7 mouse cellular contexts compared by ENCODE assay signal in the genomic region with DNA sequence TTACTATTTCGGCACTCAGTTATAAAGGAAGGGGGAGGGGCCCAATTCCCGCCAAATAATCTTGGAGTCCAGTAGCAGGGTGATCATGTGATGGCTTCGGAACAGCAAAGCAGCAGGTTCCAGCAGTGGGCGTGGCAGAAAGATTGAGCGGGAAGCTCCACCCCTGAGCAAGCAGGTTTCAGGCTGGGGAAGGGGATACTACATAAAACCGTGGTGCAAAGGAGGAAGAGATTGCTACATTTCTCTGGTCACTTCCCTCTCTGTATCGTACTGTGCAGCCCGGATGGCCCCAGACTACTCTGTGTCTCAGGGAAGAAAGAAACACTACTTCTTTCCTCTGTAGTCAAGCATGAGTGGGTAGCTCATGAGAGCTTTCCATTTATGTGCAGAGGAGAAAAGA.
A peak's percentile ranks its signal among the peaks of the same experiment; 100 is the strongest.
DNase-seq lines count a peak whose midpoint lies in the region; ATAC-seq and TF ChIP-seq lines count a peak whose summit lies in the region.
"Not testable (repeated sequence)": the region's sequence is repeated elsewhere in the genome, so short reads cannot be mapped to it uniquely, and the experiment has no call there.

No protein-coding gene starts in this region.

- H3K4me3 ChIP-seq in liver, embryonic 13.5 days (replicated peaks); liver, postnatal 0 days (ENCODE audit: low read depth, low read length): not testable (repeated sequence)

- ATAC-seq in granulocyte monocyte progenitor cell, adult 5-6 weeks (replicated peaks; ENCODE audit: poor library complexity, severe bottlenecking), result peak; percentile 100
- peak; percentile 46 to 56; a peak in 2 of 4 replicates for ATAC-seq in hematopoietic stem cell, adult 5-6 weeks (replicated peaks in 1 of 2; ENCODE audit: insufficient read depth in 1 of 2, low FRiP score in 2 of 2, low TSS enrichment in 1 of 2, low read depth in 1 of 2, poor library complexity in 2 of 2, severe bottlenecking in 2 of 2)
- 0 out of 2 replicates have a peak, but pooled peaks have one; percentile 48 for ATAC-seq in liver, embryonic 13.5 days (ENCODE audit: low read depth)
- ATAC-seq in liver, postnatal 0 days, result peak; percentile 41; the same call in 1 of the 2 replicates
- peak; percentile 96 for ATAC-seq in megakaryocyte progenitor cell, adult 5-6 weeks (replicated peaks; ENCODE audit: poor library complexity)

- not testable (repeated sequence) for H3K4me1 ChIP-seq in liver, embryonic 13.5 days (replicated peaks); liver, postnatal 0 days (ENCODE audit: insufficient read depth)

- not testable (repeated sequence) for TF ChIP-seq CTCF in liver, postnatal 0 days (IDR thresholded peaks at IDR 0.05; ENCODE audit: low read depth)

- DNase-seq in liver, embryonic 13.5 days; liver, postnatal 0 days: not testable (repeated sequence)
- DNase-seq in lung, postnatal 4 days, result peak; percentile 20 to 24
- DNase-seq in spleen, postnatal 36 days (ENCODE audit: low spot score in 2 of 2), result peak; percentile 13 to 39

- H3K27ac ChIP-seq in liver, embryonic 13.5 days, result 0 out of 2 replicates have a peak overlapping the region, but pooled peaks have one; percentile 51
- H3K27ac ChIP-seq in liver, postnatal 0 days (ENCODE audit: low read depth), result not testable (repeated sequence)

- not testable (repeated sequence) for H3K9ac ChIP-seq in liver, embryonic 13.5 days; liver, postnatal 0 days (replicated peaks)

- H3K9me3 ChIP-seq in liver, embryonic 13.5 days (replicated peaks); liver, postnatal 0 days (ENCODE audit: low read length): not testable (repeated sequence)

- H3K4me2 ChIP-seq in liver, embryonic 13.5 days; liver, postnatal 0 days (ENCODE audit: low read depth, low read length): not testable (repeated sequence)

- H3K36me3 ChIP-seq in liver, embryonic 13.5 days; liver, postnatal 0 days (replicated peaks; ENCODE audit: insufficient read depth, low read length): not testable (repeated sequence)

- not testable (repeated sequence) for TF ChIP-seq EP300 in liver, postnatal 0 days (IDR thresholded peaks at IDR 0.05; ENCODE audit: low read depth)

- WGBS in liver, embryonic 13.5 days (ENCODE audit: insufficient replicate concordance), result 23% methylated on average over 8 of the region's 8 CpGs
- 36% methylated on average over 8 of the region's 8 CpGs for WGBS in liver, postnatal 0 days (ENCODE audit: insufficient replicate concordance)

- H3K27me3 ChIP-seq in liver, embryonic 13.5 days; liver, postnatal 0 days (ENCODE audit: insufficient read depth, low read length): not testable (repeated sequence)

Comparison
In these comparisons a context has a peak if more than half of its experiments do, and no peak if none do; other contexts are left out.
1. ATAC-seq: peak in every context shown above with its lines; median percentile 100 in granulocyte monocyte progenitor cell, adult 5-6 weeks; 96 in megakaryocyte progenitor cell, adult 5-6 weeks; 51 in hematopoietic stem cell, adult 5-6 weeks; 48 in liver, embryonic 13.5 days; 41 in liver, postnatal 0 days.